In genomic region chr14:57726172-57726571, GRCm38 (mm10) we compare ENCODE assay signal across 13 mouse cellular contexts. TPM values are rescaled to one million over a fixed set of nuclear protein-coding genes. Genes with fewer than 3 reads are reported as not detected.
DNase-seq lines count a peak whose midpoint lies in the region; ATAC-seq and TF ChIP-seq lines count a peak whose summit lies in the region.
"Had no signal": no experiment of that assay in that cellular context is flagged by ENCODE, and none has a peak within 500 bp of the region (broad histone marks: within the 10 kb centered on the region; RNA-seq: fewer than 3 reads in every experiment).

No protein-coding gene starts in this region.

- no peak overlapping the region for H3K27ac ChIP-seq in kidney, postnatal 0 days
- H3K27ac ChIP-seq in kidney, embryonic 16.5 days (ENCODE audit: low read length) = no peak overlapping the region
- no peak overlapping the region for H3K27ac ChIP-seq in forebrain, embryonic 11.5 days (ENCODE audit: low read depth, low read length)
- H3K27ac ChIP-seq: heart, embryonic 10.5 days; hindbrain, embryonic 15.5 days had no signal

- peaks cover under 1% of the 10 kb centered on the region; the same call in 1 of the 2 replicates for H3K36me3 ChIP-seq in kidney, postnatal 0 days (ENCODE audit: insufficient read depth, low read length)
- peaks cover 17% of the 10 kb centered on the region for H3K36me3 ChIP-seq in kidney, embryonic 16.5 days (ENCODE audit: insufficient read depth, low read length)
- no peaks in the 10 kb centered on the region; the same call in 1 of the 2 replicates for H3K36me3 ChIP-seq in forebrain, embryonic 11.5 days (ENCODE audit: control insufficient read depth, insufficient read depth, low read length)
- H3K36me3 ChIP-seq: hindbrain, embryonic 15.5 days had no signal

- no peaks in the 10 kb centered on the region for H3K9me3 ChIP-seq in kidney, postnatal 0 days (replicated peaks; ENCODE audit: low read length)
- peaks cover 6% of the 10 kb centered on the region for H3K9me3 ChIP-seq in kidney, embryonic 16.5 days (ENCODE audit: low read length)
- H3K9me3 ChIP-seq in forebrain, embryonic 11.5 days (ENCODE audit: control insufficient read depth, low read length) = no peaks in the 10 kb centered on the region
- H3K9me3 ChIP-seq: hindbrain, embryonic 15.5 days had no signal

- intact Hi-C loops in left cerebral cortex, postnatal 14 days (cut with DNase I) = no loop called here

- H3K4me2 ChIP-seq in kidney, postnatal 0 days (ENCODE audit: low read length) = no peak overlapping the region
- H3K4me2 ChIP-seq in kidney, embryonic 16.5 days (replicated peaks; ENCODE audit: low read depth, low read length) = no peak overlapping the region
- no peak overlapping the region for H3K4me2 ChIP-seq in forebrain, embryonic 11.5 days (ENCODE audit: low read depth, low read length, severe bottlenecking)
- H3K4me2 ChIP-seq: hindbrain, embryonic 15.5 days had no signal

- TF ChIP-seq POLR2A in brain, embryonic 14.5 days (IDR thresholded peaks at IDR 0.05; ENCODE audit: borderline replicate concordance, extremely low read depth, insufficient read depth, insufficient read length, poor library complexity, severe bottlenecking) = no peak

- TF ChIP-seq CTCF in kidney, postnatal 0 days (IDR thresholded peaks at IDR 0.05; ENCODE audit: low read depth) = peak; percentile 37; the same call in 1 of the 2 replicates
- TF ChIP-seq CTCF in brain, embryonic 14.5 days (IDR thresholded peaks at IDR 0.05; ENCODE audit: borderline replicate concordance, extremely low read depth, insufficient read depth, insufficient read length) = peak; percentile 30; the same call in 1 of the 2 replicates

- no peak overlapping the region for H3K9ac ChIP-seq in kidney, postnatal 0 days (ENCODE audit: low read depth, low read length)
- H3K9ac ChIP-seq in kidney, embryonic 16.5 days (replicated peaks; ENCODE audit: low read length) = no peak overlapping the region
- no peak overlapping the region for H3K9ac ChIP-seq in forebrain, embryonic 11.5 days (ENCODE audit: low read length)
- H3K9ac ChIP-seq: hindbrain, embryonic 15.5 days had no signal

- no peak overlapping the region for H3K4me3 ChIP-seq in kidney, postnatal 0 days (replicated peaks; ENCODE audit: low read depth, low read length)
- no peak overlapping the region for H3K4me3 ChIP-seq in kidney, embryonic 16.5 days (ENCODE audit: low read length)
- no peak overlapping the region for H3K4me3 ChIP-seq in forebrain, embryonic 11.5 days (ENCODE audit: low read depth, low read length)
- H3K4me3 ChIP-seq: heart, embryonic 10.5 days; hindbrain, embryonic 15.5 days had no signal

- 84% methylated on average over 8 of the region's 8 CpGs for WGBS in kidney, postnatal 0 days
- 82% methylated on average over 8 of the region's 8 CpGs for WGBS in kidney, embryonic 16.5 days
- 73% methylated on average over 8 of the region's 8 CpGs for WGBS in forebrain, embryonic 11.5 days

- no peak for DNase-seq in kidney, postnatal 0 days (ENCODE audit: low spot score)
- peak; percentile 15 for DNase-seq in 3T3-L1 (ENCODE audit: low read depth, low spot score)
- DNase-seq in B cell, adult 2 months = peak; percentile 59 to 63
- DNase-seq in brain, embryonic 14.5 days (ENCODE audit: low read depth) = no peak
- no peak for DNase-seq in left cerebral cortex, postnatal 14 days (ENCODE audit: low spot score in 2 of 2)
- no peak for DNase-seq in forebrain, embryonic 11.5 days (ENCODE audit: low spot score)
- DNase-seq: cerebellum, postnatal 36 days; lung, postnatal 14 days; right cerebral cortex, postnatal 14 days had no signal

- H3K4me1 ChIP-seq in kidney, postnatal 0 days (replicated peaks; ENCODE audit: insufficient read depth, low read length) = peaks cover 24% of the 10 kb centered on the region
- H3K4me1 ChIP-seq in kidney, embryonic 16.5 days (ENCODE audit: insufficient read depth, low read length) = peaks cover 26% of the 10 kb centered on the region
- H3K4me1 ChIP-seq in forebrain, embryonic 11.5 days (replicated peaks; ENCODE audit: control insufficient read depth, insufficient read depth, low read length) = no peaks in the 10 kb centered on the region

- no peaks in the 10 kb centered on the region for H3K27me3 ChIP-seq in kidney, postnatal 0 days (ENCODE audit: insufficient read depth, low read length)
- no peaks in the 10 kb centered on the region for H3K27me3 ChIP-seq in kidney, embryonic 16.5 days (ENCODE audit: insufficient read depth, low read length)
- H3K27me3 ChIP-seq in forebrain, embryonic 11.5 days (ENCODE audit: control insufficient read depth, insufficient read depth, low read length) = no peaks in the 10 kb centered on the region
- H3K27me3 ChIP-seq: hindbrain, embryonic 15.5 days had no signal

- no peak for ATAC-seq in kidney, postnatal 0 days (replicated peaks; ENCODE audit: low FRiP score, low read depth)
- no peak for ATAC-seq in kidney, embryonic 16.5 days (ENCODE audit: low FRiP score, low TSS enrichment)
- no peak for ATAC-seq in forebrain, embryonic 11.5 days (replicated peaks; ENCODE audit: low FRiP score)
- ATAC-seq: midbrain, embryonic 16.5 days had no signal

RNA-seq across cellular contexts. Expression of gene Gm49361, which starts 19.7 kb away (rescaled TPM):
- polyA plus RNA-seq in kidney, postnatal 0 days (2015; fragmentation: Nextera tagmentation; extraction: Ambion mirVana) = not detected in 2 replicates
- not detected in 2 replicates for polyA plus RNA-seq in kidney, embryonic 16.5 days (2015; fragmentation: Nextera tagmentation; extraction: Ambion mirVana)
- not detected in 2 replicates for polyA plus RNA-seq in brain, embryonic 14.5 days (2012; rRNA removed)
- under 1 TPM in 1 of 2 experiments, not detected in 1; 0.64 TPM for total RNA-seq in left cerebral cortex, postnatal 14 days (2021)
- not detected in 2 replicates for polyA plus RNA-seq in forebrain, embryonic 11.5 days (2014; fragmentation: Nextera tagmentation; extraction: Ambion mirVana)
- polyA plus RNA-seq: heart, embryonic 10.5 days; hindbrain, embryonic 15.5 days; midbrain, embryonic 16.5 days had no signal

RNA-seq across cellular contexts. Expression of gene Lats2, which starts 32.0 kb away (rescaled TPM):
- polyA plus RNA-seq in kidney, postnatal 0 days (2015; fragmentation: Nextera tagmentation; extraction: Ambion mirVana) = 22.0 and 24.2 TPM in 2 replicates
- polyA plus RNA-seq in kidney, embryonic 16.5 days (2015; fragmentation: Nextera tagmentation; extraction: Ambion mirVana) = 25.9 and 27.7 TPM in 2 replicates
- 9.9 and 14.0 TPM in 2 replicates for polyA plus RNA-seq in brain, embryonic 14.5 days (2012; rRNA removed)
- total RNA-seq in left cerebral cortex, postnatal 14 days (2021) = 10 to 100 TPM; 11.3 to 13.5 TPM
- polyA plus RNA-seq in forebrain, embryonic 11.5 days (2014; fragmentation: Nextera tagmentation; extraction: Ambion mirVana) = 14.0 and 16.6 TPM in 2 replicates

Comparison
In these comparisons a context has a peak if more than half of its experiments do, and no peak if none do; other contexts are left out.
1. DNase-seq: peak in 3T3-L1 (single experiment) and B cell, adult 2 months (2 of 2); none in kidney, postnatal 0 days (single experiment), brain, embryonic 14.5 days (single experiment), left cerebral cortex, postnatal 14 days (0 of 2) and forebrain, embryonic 11.5 days (single experiment).